Mouse (Mus musculus): ENCODE results near the gene Pramel3. TPM values are rescaled to one million over a fixed set of nuclear protein-coding genes. Genes with fewer than 3 reads are reported as not detected.

Pramel3 gene
- not detected in 2 replicates for polyA plus RNA-seq (2012; rRNA removed)

DNA sequence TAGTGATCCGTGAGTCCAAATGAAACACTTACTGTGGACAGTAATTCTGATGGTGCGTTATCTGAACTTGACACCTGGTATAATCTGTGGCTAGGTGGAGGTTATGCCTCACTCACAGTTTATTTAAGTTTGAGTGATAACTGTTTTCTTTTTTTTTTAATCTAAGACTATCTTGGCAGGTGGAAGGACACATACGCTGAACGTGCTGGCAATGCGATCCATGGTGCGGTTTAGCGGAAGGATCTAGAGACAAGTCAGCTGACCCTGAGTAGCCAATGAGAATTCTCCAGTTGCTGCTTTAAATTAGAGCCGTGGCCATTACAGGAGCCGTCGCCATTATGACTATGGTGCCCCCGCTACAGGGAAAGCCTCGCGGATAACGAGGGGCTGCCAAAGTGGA is at the start of gene Pramel3:
Gene Pramel3, plus strand, starts transcription at position 301 of the 400 bp plus-strand sequence.

Other genes with a start within 250 kb of the Pramel3 start
- gene Gm15023, start 124.7 kb upstream of the Pramel3 start, polyA plus RNA-seq (2012; rRNA removed) = not detected in 2 replicates
- gene Tceal6, start 91.6 kb upstream of the Pramel3 start, polyA plus RNA-seq (2012; rRNA removed) = 60.3 and 62.3 TPM in 2 replicates
- gene Gm5128, start 71.0 kb downstream of the Pramel3 start, polyA plus RNA-seq (2012; rRNA removed) = not detected in 2 replicates
- 0.01 TPM in 1 of 2 replicates, not detected in the other for gene Gm7903, start 131.5 kb downstream of the Pramel3 start, polyA plus RNA-seq (2012; rRNA removed)
- not detected in 2 replicates for gene AV320801, start 192.3 kb downstream of the Pramel3 start, polyA plus RNA-seq (2012; rRNA removed)